Mouse (Mus musculus) spleen, adult 2 months (tissue): ENCODE measurements around the gene Trhr2.

Experiments used
- CTCF ChIP-seq: fragments of 200-500 bp; IDR thresholded peaks from 2 replicates; pipeline ENCODE4 v1.5.1; 2011; ENCODE audit warnings: mild to moderate bottlenecking, inconsistent platforms; ENCODE audit not compliant: insufficient read depth, insufficient read length, insufficient replicate concordance; ENCODE audit errors: extremely low read depth
- POLR2A ChIP-seq: fragments of 200-500 bp; IDR thresholded peaks from 2 replicates; pipeline ENCODE4 v1.6.1; 2011; ENCODE audit warnings: low read depth, low read length, inconsistent platforms

DNA sequence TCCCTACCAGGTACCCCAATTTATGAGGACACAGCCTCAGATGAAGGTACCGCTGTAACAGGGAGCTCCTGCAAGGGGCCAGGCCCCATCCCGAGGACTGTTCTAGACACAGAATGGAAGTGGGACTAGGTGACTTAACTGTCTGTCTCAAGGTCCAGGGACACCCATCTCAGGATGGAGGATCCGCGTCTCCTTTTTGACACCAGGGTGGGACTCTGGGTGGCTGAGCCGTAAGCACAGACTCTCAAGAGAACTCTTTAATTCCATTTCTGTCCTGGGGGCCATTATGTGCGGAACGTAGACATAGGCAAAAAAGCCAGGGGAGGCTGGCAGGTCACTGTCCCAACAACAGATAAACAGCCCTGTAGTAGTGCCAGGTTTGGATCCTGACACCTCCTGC, 38.4 kb downstream of the Trhr2 start:
- TF ChIP-seq POLR2A (no peak), CTCF (no peak)
